Mouse (Mus musculus) heart, adult 8-10 months (tissue): ENCODE results near the gene Zfp109. TPM values are rescaled to one million over a fixed set of nuclear protein-coding genes. Genes with fewer than 3 reads are reported as not detected.
"Not testable (repeated sequence)": the region's sequence is repeated elsewhere in the genome, so short reads cannot be mapped to it uniquely, and the experiment has no call there.

Source experiments
- DNase-seq: peaks from one replicate; pipeline ENCODE4 v3.0.0; 2022; ENCODE audit warnings: low spot score
- total RNA-seq, 4 experiments: library from RNA; stranded (reverse); gene quantifications; 2 replicates each; pipeline ENCODE4 v1.2.4; 2022

Gene Zfp109
- total RNA-seq: 1 to 10 TPM; 1.7 to 2.0 (median 1.9) TPM

DNA sequence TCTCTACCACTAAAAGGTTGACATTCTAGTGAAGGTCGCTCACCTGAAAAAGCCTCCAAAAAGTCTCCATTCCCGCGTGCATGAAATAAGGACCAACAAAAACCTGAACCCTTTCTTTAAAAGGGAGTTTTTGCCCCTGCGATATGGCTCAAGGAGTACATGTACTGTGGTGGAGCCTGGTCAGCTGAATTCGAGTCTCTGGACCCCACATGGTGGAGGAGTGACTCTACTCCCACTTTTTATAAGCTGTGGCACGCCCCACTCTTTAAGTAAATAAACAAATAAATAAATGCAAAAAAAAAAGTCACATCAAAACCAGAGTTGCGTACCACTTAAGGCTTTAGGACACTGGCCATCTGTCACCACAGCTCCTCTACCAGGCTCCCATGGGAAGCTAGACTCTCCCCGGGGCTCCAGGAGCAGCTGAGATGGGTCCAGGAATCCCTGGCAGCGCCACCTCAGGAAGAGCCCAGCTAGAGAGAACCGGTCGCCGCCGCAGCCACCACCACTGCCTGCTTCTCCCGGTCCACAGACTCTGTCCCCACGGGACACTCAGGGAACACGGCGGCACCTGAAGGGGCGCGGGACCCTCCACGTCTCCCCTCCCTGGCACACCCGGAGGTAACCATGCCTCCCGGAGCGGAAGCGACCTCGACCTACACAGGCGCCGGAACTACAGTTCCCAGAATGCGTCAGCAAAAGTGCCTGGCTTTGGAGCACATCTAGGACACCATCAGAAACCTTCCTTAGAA is at the start of gene Zfp109:
TSS of gene Zfp109 (minus strand) at position 521 of the 752 bp plus-strand sequence.
- peak; percentile 61 for DNase-seq

DNA sequence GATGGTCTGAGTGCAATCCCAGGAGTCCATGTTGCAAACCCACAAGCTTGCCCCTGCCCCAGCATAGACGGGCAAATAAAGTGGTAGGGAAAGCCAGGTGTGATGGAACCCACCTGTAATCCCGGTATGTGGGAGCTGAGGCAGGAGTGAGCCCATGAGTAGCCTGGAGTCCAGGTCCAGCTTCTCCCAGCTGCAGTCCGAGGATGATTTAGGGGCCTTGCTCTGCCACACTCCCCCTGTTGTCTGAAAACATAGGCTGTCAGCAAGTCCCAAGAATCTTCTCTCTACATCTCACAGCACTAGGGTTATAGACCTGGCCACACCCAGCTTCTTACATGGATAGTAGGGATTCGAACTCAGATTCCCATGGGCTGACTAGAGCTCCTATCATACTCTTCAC is 49.6 kb upstream of the Zfp109 start:
- DNase-seq: no peak

DNA sequence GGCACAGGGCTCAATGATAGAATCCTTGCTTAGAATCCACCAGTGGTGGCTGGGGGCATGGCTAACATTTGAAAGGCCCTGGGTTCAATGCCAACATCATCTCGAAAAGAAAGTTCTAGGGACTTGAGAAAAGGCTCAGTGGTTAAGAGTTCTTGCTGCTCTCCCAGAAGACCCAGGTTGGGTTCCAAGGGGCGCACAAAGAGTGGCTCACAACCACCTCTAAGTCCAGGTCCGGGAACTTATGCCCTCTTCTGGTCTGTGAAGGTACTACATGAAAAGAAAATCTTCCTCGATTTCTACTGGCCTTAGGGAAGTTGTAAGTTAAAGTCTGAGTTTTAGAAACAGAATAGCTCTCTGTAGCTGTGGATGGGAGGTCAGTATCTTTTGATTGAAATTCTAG is 48.7 kb upstream of the Zfp109 start:
- no peak for DNase-seq

DNA sequence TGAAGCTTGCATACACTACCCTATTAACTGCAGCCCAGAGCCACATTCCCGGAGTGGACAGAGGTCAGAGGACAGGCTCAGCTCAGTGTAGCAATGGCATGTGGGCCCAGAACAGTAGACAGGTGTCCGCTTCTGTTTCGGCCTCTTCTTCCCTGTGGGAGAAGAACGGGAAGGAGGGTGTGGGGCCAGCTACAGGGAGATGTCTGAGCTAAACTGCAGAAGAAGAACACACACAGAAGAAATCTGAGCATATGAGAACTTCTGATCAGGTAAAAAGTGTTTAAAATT is 43.4 kb upstream of the Zfp109 start:
- no peak for DNase-seq

DNA sequence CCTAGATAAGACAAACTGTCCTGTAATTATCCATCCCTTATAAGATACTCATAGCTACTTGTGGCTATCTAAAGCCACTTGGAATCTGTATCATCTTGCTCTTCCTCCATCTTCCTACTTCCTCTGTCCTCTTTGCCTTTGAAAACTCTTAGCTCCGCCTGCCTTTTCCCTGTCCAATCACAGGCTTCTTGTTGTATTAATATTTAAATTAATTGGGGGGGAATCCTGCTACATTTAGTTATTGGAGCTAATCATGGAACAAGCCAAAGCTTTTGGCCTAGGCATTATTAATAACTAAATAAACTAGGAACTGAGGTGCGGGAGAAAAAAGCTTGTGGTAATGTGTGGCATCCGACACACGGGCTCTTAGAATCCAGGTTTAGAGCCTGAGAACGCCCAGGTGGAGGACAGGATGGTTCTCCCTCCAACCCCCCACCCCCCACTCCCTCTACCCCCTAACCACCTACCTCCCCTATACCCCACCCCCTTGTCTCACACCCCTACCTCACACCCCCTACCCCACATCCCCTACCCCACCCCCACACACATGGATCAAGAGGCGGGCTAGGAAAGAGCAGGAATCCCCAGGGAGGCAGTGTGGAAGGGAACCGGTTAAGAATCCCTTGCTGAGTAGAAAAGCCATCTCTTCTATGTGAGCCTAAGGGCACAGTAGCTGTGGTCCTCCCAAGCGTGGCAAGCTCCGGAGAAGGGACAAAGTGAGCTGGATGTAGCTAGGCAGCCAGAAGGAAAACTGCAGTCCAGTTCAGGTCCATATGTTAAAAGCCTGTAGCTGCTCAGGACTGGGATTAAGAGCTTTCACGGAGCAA is 42.9 kb upstream of the Zfp109 start:
- DNase-seq: no peak

DNA sequence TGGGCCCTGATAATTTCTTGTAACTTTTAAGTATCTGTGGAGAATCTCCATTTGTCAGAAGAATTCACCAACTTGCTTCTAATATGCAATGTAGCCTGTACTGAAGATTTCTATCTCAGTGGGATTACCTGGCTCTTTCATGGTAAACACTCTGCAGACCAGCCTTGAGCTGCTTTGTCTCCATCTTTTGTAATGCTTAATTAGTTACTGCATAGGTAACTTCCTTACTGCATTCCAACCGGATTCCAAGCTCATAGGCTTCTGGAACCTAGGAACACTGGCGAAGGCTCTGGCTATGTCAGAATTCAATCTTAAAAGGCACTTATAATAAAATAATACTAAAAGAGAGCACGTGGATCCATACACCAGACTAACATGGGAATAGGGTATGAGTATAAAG is 41.4 kb upstream of the Zfp109 start:
- DNase-seq: not testable (repeated sequence)

- no peak for DNase-seq
These were observed 37.1 kb upstream of the Zfp109 start for GRCm38 (mm10) chr7:24274456-24274855.

- no peak for DNase-seq
These were observed 33.8 kb upstream of the Zfp109 start for GRCm38 (mm10) chr7:24271191-24271590.

- DNase-seq: peak; percentile 88
These were observed 32.9 kb upstream of the Zfp109 start, which contains the start of gene Zfp93 for GRCm38 (mm10) chr7:24270288-24270672. Gene Zfp93 (plus strand): TSS chr7:24270420.

DNA sequence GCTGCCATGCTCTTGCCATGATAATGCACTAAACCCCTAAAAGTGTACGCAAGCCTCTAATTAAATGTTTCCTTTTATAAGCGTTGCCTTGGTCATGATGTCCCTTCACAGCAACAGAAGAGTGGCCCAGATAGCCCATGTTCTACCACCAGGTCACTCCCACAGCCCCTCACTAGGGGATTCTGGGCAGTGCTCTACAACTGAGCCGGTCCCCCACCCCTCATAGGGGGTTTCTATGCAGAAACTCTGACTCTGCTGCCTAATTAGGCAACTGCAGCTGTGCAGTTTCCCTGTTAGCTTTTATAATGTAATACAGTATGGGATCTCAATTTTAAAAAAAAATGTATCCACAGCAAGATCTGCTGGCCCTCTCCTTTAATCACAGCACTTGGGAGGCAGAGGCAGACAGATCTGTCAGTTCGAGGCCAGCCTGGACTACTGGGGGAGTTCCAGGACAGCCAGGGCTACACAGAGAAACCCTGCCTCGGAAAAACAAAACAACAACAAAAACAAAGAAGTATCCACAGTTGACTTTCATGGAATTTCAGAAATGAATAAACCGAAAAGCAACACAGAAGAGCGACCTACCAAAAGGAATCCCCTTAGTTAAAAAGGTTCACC is 32.4 kb upstream of the Zfp109 start:
- no peak for DNase-seq

DNA sequence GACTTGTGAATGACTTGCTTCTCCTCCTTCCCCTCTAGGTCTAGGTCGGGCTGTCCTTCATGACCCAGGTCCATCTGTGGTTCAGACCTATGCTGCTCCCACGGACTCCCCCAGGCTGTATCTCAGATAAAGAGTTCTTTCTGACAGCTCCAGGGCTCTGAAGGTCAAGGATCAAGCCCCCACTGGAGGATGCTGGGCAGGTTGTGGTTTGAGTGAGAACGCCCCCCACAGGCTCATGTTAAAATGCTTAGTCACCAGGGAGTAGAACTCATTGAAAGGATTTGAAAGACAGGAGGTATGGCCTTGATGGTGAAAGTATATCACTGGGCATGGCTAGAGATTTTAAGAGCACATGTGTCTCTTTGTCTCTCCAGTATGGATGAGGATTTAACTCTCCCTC is 31.9 kb upstream of the Zfp109 start:
- no peak for DNase-seq

DNA sequence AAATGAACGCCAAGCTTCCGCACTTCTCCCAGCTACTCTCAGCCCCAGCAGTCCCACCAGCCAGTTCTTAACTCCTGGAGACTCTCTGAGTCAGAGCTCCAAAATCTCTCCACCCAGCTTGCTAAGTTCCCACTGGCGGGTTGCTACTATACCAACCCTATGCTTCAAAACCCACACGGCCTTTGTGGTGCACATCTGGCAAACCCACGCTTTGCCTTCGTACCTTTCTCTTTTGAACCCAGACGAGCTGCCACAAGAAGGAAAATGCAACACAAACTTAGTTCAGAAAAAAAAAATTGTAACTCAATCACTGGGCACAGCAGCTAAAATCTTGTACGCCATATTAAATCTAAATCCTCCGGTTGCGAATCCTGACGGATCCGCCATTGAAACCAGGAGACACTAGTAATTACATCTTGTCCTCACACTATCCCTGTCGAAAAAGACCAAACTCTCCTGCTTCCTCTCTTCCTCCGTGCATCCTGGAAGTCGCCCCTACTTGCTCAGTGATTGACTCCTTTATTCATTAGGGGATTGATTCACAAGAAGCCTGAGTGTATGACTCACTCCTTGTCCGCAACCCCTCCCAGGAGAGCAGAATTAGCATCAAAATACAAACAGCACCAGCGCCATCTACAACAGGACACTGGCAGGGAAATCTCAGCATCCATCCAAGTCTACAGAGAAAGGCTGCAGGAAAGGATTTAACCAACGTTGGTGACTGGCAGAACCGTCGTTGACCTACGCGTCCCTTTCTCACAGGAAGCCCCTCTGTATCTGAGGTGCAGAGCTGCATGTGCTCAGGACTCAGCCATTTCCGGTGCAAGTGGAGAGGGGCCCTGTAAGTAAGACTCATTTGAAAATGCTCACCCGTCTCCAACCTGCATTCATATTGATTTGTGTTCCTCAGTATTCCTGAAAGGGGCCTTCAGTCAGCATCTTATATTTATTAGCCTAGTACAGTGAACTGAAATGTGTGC is 31.1 kb upstream of the Zfp109 start:
- no peak for DNase-seq

- no peak for DNase-seq
These were observed 22.6 kb upstream of the Zfp109 start for GRCm38 (mm10) chr7:24260000-24260312.

- no peak for DNase-seq
These were observed 22.1 kb upstream of the Zfp109 start for GRCm38 (mm10) chr7:24259306-24259999.

GRCm38 (mm10) chr7:24254633-24255474 is 17.5 kb upstream of the Zfp109 start, which contains the start of gene Zfp108:
Gene Zfp108 (plus strand): TSS chr7:24254794.
- DNase-seq: peak; percentile 94

GRCm38 (mm10) chr7:24253779-24254615 is 16.6 kb upstream of the Zfp109 start:
- DNase-seq: no peak

- no peak for DNase-seq
These were observed 26.0 kb downstream of the Zfp109 start, which contains the start of gene Zfp111 for GRCm38 (mm10) chr7:24211343-24211742. Gene Zfp111 (minus strand): TSS chr7:24211443.

GRCm38 (mm10) chr7:24210296-24210695 is 27.1 kb downstream of the Zfp109 start:
- DNase-seq: no peak
